Mouse (Mus musculus) heart, adult 2 months (tissue): Measurements from ENCODE around the gene Kif17. TPM values are rescaled to one million over a fixed set of nuclear protein-coding genes. Genes with fewer than 3 reads are reported as not detected.

Experiments used
- DNase-seq, 2 experiments: peaks; one replicate each; pipeline ENCODE4 v3.0.0; 2021
- H3K27ac ChIP-seq: fragments of 200-600 bp; 2 replicates; pipeline ENCODE4 v1.8.1; 2022
- H3K27me3 ChIP-seq: fragments of 200-500 bp; 2 replicates; pipeline ENCODE4 v1.6.1; 2012; ENCODE audit warnings: mild to moderate bottlenecking, low read length, inconsistent platforms, mixed read lengths; ENCODE audit not compliant: control insufficient read depth, insufficient read depth
- H3K36me3 ChIP-seq: fragments of 200-500 bp; 2 replicates; pipeline ENCODE4 v1.6.1; 2012; ENCODE audit warnings: low read length, inconsistent platforms; ENCODE audit not compliant: control insufficient read depth, insufficient read depth
- H3K4me1 ChIP-seq: fragments of 200-500 bp; 2 replicates; pipeline ENCODE4 v1.6.1; 2011; ENCODE audit warnings: low read length; ENCODE audit not compliant: control insufficient read depth, insufficient read depth
- H3K4me3 ChIP-seq: fragments of 200-600 bp; 2 replicates; pipeline ENCODE4 v1.8.1; 2022
- H3K79me2 ChIP-seq: fragments of 200-500 bp; replicated peaks from 2 replicates; pipeline ENCODE4 v1.6.1; 2012; ENCODE audit warnings: mild to moderate bottlenecking, inconsistent platforms, low read length, moderate library complexity, mixed read lengths; ENCODE audit not compliant: control insufficient read depth, insufficient read depth
- H3K9ac ChIP-seq: fragments of 200-500 bp; 2 replicates; pipeline ENCODE4 v1.6.1; 2012; ENCODE audit warnings: low read depth, mild to moderate bottlenecking, control low read depth, inconsistent platforms, low read length, mixed read lengths
- CTCF ChIP-seq: fragments of 200-600 bp; IDR thresholded peaks from 2 replicates; pipeline ENCODE4 v1.8.1; 2022; ENCODE audit warnings: antibody characterized with exemption, mild to moderate bottlenecking, moderate library complexity
- EP300 ChIP-seq: fragments of 200-500 bp; IDR thresholded peaks from 2 replicates; pipeline ENCODE4 v1.6.1; 2011; ENCODE audit warnings: low read depth, low read length, control low read depth; ENCODE audit not compliant: insufficient read depth
- POLR2A ChIP-seq: fragments of 200-500 bp; IDR thresholded peaks from 2 replicates; pipeline ENCODE4 v1.6.1; 2011; ENCODE audit warnings: mild to moderate bottlenecking, low read depth, low read length, control low read depth; ENCODE audit not compliant: insufficient read depth
- WGBS: fragments of 180-500 bp; shearing (Covaris S2); methylation state at CpG from one replicate; pipeline ENCODE4 v1.1.7; 2018; 5-methylcytosine and 5-hydroxymethylcytosine counted together
- intact Hi-C: fragments of 180-260 bp; cut with DNase I; formaldehyde crosslinking; loops from one replicate; pipeline ENCODE4 v1.15.1; 2025
- polyA plus RNA-seq: library from polyadenylated mRNA; depleted of rRNA; stranded (reverse); fragments of >200 nt; gene quantifications from 2 replicates; pipeline ENCODE4 v1.2.3, GENCODE M21; 2012
- total RNA-seq, 2 experiments: library from RNA; stranded (reverse); gene quantifications; 2 replicates each; pipeline ENCODE4 v1.2.3; 2021

Kif17 gene
- total and polyA plus RNA-seq, 3 experiments, result 0.18 to 0.55 TPM; not detected in 1

- Histone ChIP-seq H3K4me1 (no peaks in the 10 kb centered on the region), H3K36me3 (no peaks in the 10 kb centered on the region), H3K4me3 (no peak overlapping the region), H3K27ac (no peak overlapping the region), H3K27me3 (no peaks in the 10 kb centered on the region), H3K9ac (no peak overlapping the region), H3K79me2 (no peaks in the 10 kb centered on the region)
- intact Hi-C loops, result no loop called here
- DNase-seq, result no peak
- WGBS, result 56% methylated on average over 12 of the region's 12 CpGs
- TF ChIP-seq EP300 (no peak), CTCF (no peak), POLR2A (no peak)
Observed at GRCm38 (mm10) chr4:138335036-138335435, 84.8 kb downstream of the Kif17 start.

- Histone ChIP-seq H3K27ac (no peak overlapping the region), H3K9ac (no peak overlapping the region), H3K4me3 (no peak overlapping the region), H3K4me1 (no peaks in the 10 kb centered on the region), H3K36me3 (no peaks in the 10 kb centered on the region), H3K79me2 (no peaks in the 10 kb centered on the region), H3K27me3 (no peaks in the 10 kb centered on the region)
- WGBS, result 86% methylated on average over 6 of the region's 6 CpGs
- DNase-seq, result no peak
- intact Hi-C loops, result no loop called here
- TF ChIP-seq POLR2A (no peak), CTCF (peak; percentile 71)
Observed at GRCm38 (mm10) chr4:138335648-138336047, 85.4 kb downstream of the Kif17 start.

GRCm38 (mm10) chr4:138336876-138337275 is 86.6 kb downstream of the Kif17 start:
- TF ChIP-seq POLR2A, result no peak
- TF ChIP-seq CTCF, result no peak
- no peak for TF ChIP-seq EP300
- DNase-seq, result no peak
- H3K4me3 ChIP-seq, result no peak overlapping the region
- no peak overlapping the region for H3K9ac ChIP-seq
- intact Hi-C loops, result no loop called here
- no peaks in the 10 kb centered on the region for H3K79me2 ChIP-seq
- no peaks in the 10 kb centered on the region for H3K4me1 ChIP-seq
- no peaks in the 10 kb centered on the region for H3K36me3 ChIP-seq
- WGBS, result 69% methylated on average over 5 of the region's 5 CpGs
- no peak overlapping the region for H3K27ac ChIP-seq
- H3K27me3 ChIP-seq, result no peaks in the 10 kb centered on the region

GRCm38 (mm10) chr4:138337341-138337740 is 87.1 kb downstream of the Kif17 start:
- WGBS, result 83% methylated on average over 9 of the region's 9 CpGs
- Histone ChIP-seq H3K79me2 (no peaks in the 10 kb centered on the region), H3K36me3 (no peaks in the 10 kb centered on the region), H3K27me3 (no peaks in the 10 kb centered on the region), H3K4me1 (no peaks in the 10 kb centered on the region), H3K27ac (no peak overlapping the region), H3K4me3 (no peak overlapping the region), H3K9ac (no peak overlapping the region)
- no peak for DNase-seq
- TF ChIP-seq CTCF (no peak), POLR2A (no peak), EP300 (no peak)
- intact Hi-C loops, result no loop called here

- WGBS, result 22% methylated on average over 4 of the region's 4 CpGs
- intact Hi-C loops, result no loop called here
- H3K79me2 ChIP-seq, result no peaks in the 10 kb centered on the region
- no peak overlapping the region for H3K4me3 ChIP-seq
- H3K36me3 ChIP-seq, result no peaks in the 10 kb centered on the region
- TF ChIP-seq CTCF (peak; percentile 82), EP300 (no peak)
- H3K4me1 ChIP-seq, result peaks cover 10% of the 10 kb centered on the region
- DNase-seq, result no peak
- H3K27ac ChIP-seq, result no peak overlapping the region
- no peaks in the 10 kb centered on the region for H3K27me3 ChIP-seq
- no peak overlapping the region for H3K9ac ChIP-seq
Observed at GRCm38 (mm10) chr4:138339963-138340362, 89.7 kb downstream of the Kif17 start.

GRCm38 (mm10) chr4:138341393-138341792 is 91.2 kb downstream of the Kif17 start:
- TF ChIP-seq POLR2A (no peak), EP300 (no peak), CTCF (no peak)
- H3K36me3 ChIP-seq, result no peaks in the 10 kb centered on the region
- whole genome bisulfite sequencing, result 62% methylated on average over 8 of the region's 8 CpGs
- no peaks in the 10 kb centered on the region for H3K27me3 ChIP-seq
- H3K4me3 ChIP-seq, result no peak overlapping the region
- intact Hi-C loops, result no loop called here
- no peak overlapping the region for H3K27ac ChIP-seq
- H3K9ac ChIP-seq, result no peak overlapping the region
- H3K79me2 ChIP-seq, result no peaks in the 10 kb centered on the region
- H3K4me1 ChIP-seq, result peaks cover 11% of the 10 kb centered on the region
- DNase-seq, result no peak
